Mouse (Mus musculus): ENCODE measurements around the gene Lifr. TPM values are rescaled to one million over a fixed set of nuclear protein-coding genes. Genes with fewer than 3 reads are reported as not detected.

The Lifr gene
- polyA plus RNA-seq, 1 experiment from 2014 or later: 19.8 TPM

GRCm38 (mm10) chr15:7134454-7135052 is 44.1 kb downstream of the Lifr start:
- peak; percentile 77 for DNase-seq (ENCODE audit: low spot score)
- H3K9ac ChIP-seq (replicated peaks; ENCODE audit: low read length): no peak overlapping the region
- H3K4me2 ChIP-seq (ENCODE audit: low read depth, low read length): no peak overlapping the region
- no peaks in the 10 kb centered on the region; the same call in 1 of the 2 replicates for H3K4me1 ChIP-seq (ENCODE audit: control insufficient read depth, insufficient read depth, low read length)
- ATAC-seq (replicated peaks; ENCODE audit: insufficient number of reproducible peaks, low FRiP score, low TSS enrichment, low read depth): no peak
- H3K36me3 ChIP-seq (replicated peaks; ENCODE audit: control insufficient read depth, insufficient read depth, low read depth, low read length): no peaks in the 10 kb centered on the region
- 57% methylated on average over 11 of the region's 11 CpGs for WGBS
- H3K27me3 ChIP-seq (ENCODE audit: control insufficient read depth, insufficient read depth, low read length): no peaks in the 10 kb centered on the region
- H3K27ac ChIP-seq (replicated peaks; ENCODE audit: low read depth, low read length): no peak overlapping the region
- H3K4me3 ChIP-seq (ENCODE audit: low read depth, low read length): no peak overlapping the region
- no peaks in the 10 kb centered on the region for H3K9me3 ChIP-seq (replicated peaks; ENCODE audit: control insufficient read depth, low read length)

DNA sequence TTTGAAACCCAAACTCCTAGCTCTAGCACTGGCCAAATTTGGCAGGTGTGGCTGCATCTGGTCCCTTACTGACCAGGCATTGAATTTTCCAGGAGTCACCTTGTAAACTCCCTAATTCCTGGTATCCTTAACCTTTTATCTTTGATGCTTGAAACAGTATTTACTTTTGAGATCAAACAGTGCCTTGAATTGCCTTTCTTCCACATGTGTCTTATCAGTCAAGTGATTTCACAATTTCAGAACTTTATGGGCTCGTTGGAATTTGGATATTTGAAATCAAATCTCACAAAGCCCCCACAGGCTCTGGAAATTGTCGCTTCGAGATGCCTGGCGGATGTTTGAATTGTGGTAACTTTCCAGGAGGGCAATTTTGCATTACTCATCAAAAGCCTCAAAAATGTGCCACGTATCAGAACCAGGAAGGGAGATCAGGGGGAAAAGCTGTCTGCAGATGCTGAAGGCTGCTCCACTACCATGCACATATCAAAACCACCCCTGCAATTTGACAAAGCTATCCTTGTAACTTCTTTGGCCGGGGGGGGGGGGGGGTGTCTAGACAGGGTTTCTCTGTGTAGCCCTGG is 45.7 kb downstream of the Lifr start:
- Histone ChIP-seq H3K27ac (replicated peaks; ENCODE audit: low read depth, low read length) (no peak overlapping the region), H3K4me1 (ENCODE audit: control insufficient read depth, insufficient read depth, low read length) (no peaks in the 10 kb centered on the region), H3K4me2 (ENCODE audit: low read depth, low read length) (no peak overlapping the region), H3K36me3 (replicated peaks; ENCODE audit: control insufficient read depth, insufficient read depth, low read depth, low read length) (no peaks in the 10 kb centered on the region), H3K9me3 (replicated peaks; ENCODE audit: control insufficient read depth, low read length) (no peaks in the 10 kb centered on the region), H3K9ac (replicated peaks; ENCODE audit: low read length) (no peak overlapping the region), H3K27me3 (ENCODE audit: control insufficient read depth, insufficient read depth, low read length) (no peaks in the 10 kb centered on the region), H3K4me3 (ENCODE audit: low read depth, low read length) (no peak overlapping the region)
- no peak for ATAC-seq (replicated peaks; ENCODE audit: insufficient number of reproducible peaks, low FRiP score, low TSS enrichment, low read depth)
- DNase-seq (ENCODE audit: low spot score): no peak
- 82% methylated on average over 6 of the region's 6 CpGs for WGBS

DNA sequence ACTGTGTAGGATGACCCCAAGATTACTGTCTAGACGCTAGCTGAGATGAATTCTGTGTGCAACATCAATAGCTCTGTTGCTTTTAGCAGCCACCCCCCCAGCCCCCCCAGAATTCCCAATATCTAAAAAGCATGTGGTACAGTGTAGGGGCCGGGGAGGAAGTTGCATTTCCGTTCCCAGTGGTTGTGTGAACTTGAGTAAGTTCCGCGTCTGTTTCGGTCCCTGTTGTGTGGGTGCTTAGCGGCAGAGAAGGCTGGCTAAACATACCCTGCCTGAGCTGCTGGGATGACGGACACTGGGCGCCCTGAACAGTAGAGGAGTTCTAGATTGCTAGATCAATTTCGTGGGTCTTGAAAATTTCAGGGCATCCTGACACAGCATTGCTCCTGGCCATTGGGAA is 46.5 kb downstream of the Lifr start:
- no peaks in the 10 kb centered on the region for H3K4me1 ChIP-seq (ENCODE audit: control insufficient read depth, insufficient read depth, low read length)
- H3K36me3 ChIP-seq (replicated peaks; ENCODE audit: control insufficient read depth, insufficient read depth, low read depth, low read length): no peaks in the 10 kb centered on the region
- no peak overlapping the region for H3K9ac ChIP-seq (replicated peaks; ENCODE audit: low read length)
- DNase-seq (ENCODE audit: low spot score): no peak
- H3K4me2 ChIP-seq (ENCODE audit: low read depth, low read length): no peak overlapping the region
- WGBS: 84% methylated on average over 10 of the region's 10 CpGs
- no peaks in the 10 kb centered on the region for H3K27me3 ChIP-seq (ENCODE audit: control insufficient read depth, insufficient read depth, low read length)
- no peak overlapping the region for H3K4me3 ChIP-seq (ENCODE audit: low read depth, low read length)
- H3K9me3 ChIP-seq (replicated peaks; ENCODE audit: control insufficient read depth, low read length): no peaks in the 10 kb centered on the region
- no peak for ATAC-seq (replicated peaks; ENCODE audit: insufficient number of reproducible peaks, low FRiP score, low TSS enrichment, low read depth)
- no peak overlapping the region for H3K27ac ChIP-seq (replicated peaks; ENCODE audit: low read depth, low read length)

DNA sequence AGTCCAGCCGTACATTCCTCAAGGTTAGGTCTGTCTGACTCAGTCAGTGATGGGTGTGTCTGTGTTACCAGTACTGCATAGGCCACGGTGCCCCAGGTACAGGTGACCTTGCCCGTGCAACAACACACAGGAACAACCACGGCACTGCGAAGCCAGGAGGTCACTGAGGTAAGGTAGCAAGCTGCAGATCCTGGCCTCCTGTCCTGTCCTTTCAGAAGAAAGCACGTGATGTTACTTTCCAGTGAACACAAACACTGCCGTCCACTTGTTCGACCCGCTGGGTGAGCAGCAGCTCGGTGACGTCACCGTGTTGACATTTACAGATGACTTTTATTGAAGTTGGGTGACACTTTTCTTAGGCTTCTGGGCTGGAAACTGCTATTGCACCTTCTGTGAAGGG is 47.2 kb downstream of the Lifr start:
- Histone ChIP-seq H3K4me2 (ENCODE audit: low read depth, low read length) (no peak overlapping the region), H3K27me3 (ENCODE audit: control insufficient read depth, insufficient read depth, low read length) (no peaks in the 10 kb centered on the region), H3K4me1 (ENCODE audit: control insufficient read depth, insufficient read depth, low read length) (no peaks in the 10 kb centered on the region), H3K36me3 (replicated peaks; ENCODE audit: control insufficient read depth, insufficient read depth, low read depth, low read length) (no peaks in the 10 kb centered on the region), H3K9me3 (replicated peaks; ENCODE audit: control insufficient read depth, low read length) (no peaks in the 10 kb centered on the region), H3K9ac (replicated peaks; ENCODE audit: low read length) (no peak overlapping the region), H3K27ac (replicated peaks; ENCODE audit: low read depth, low read length) (no peak overlapping the region), H3K4me3 (ENCODE audit: low read depth, low read length) (no peak overlapping the region)
- ATAC-seq (replicated peaks; ENCODE audit: insufficient number of reproducible peaks, low FRiP score, low TSS enrichment, low read depth): no peak
- no peak for DNase-seq (ENCODE audit: low spot score)
- WGBS: 86% methylated on average over 12 of the region's 12 CpGs

- H3K27me3 ChIP-seq (ENCODE audit: control insufficient read depth, insufficient read depth, low read length): no peaks in the 10 kb centered on the region
- no peaks in the 10 kb centered on the region for H3K4me1 ChIP-seq (ENCODE audit: control insufficient read depth, insufficient read depth, low read length)
- H3K4me2 ChIP-seq (ENCODE audit: low read depth, low read length): no peak overlapping the region
- no peaks in the 10 kb centered on the region for H3K9me3 ChIP-seq (replicated peaks; ENCODE audit: control insufficient read depth, low read length)
- 93% methylated on average over 14 of the region's 14 CpGs for WGBS
- no peak; the same call in 1 of the 2 replicates for ATAC-seq (replicated peaks; ENCODE audit: insufficient number of reproducible peaks, low FRiP score, low TSS enrichment, low read depth)
- no peak overlapping the region for H3K4me3 ChIP-seq (ENCODE audit: low read depth, low read length)
- H3K27ac ChIP-seq (replicated peaks; ENCODE audit: low read depth, low read length): no peak overlapping the region
- no peak overlapping the region for H3K9ac ChIP-seq (replicated peaks; ENCODE audit: low read length)
- DNase-seq (ENCODE audit: low spot score): no peak
- H3K36me3 ChIP-seq (replicated peaks; ENCODE audit: control insufficient read depth, insufficient read depth, low read depth, low read length): no peaks in the 10 kb centered on the region
These were observed 48.1 kb downstream of the Lifr start for GRCm38 (mm10) chr15:7138471-7138870.

- Histone ChIP-seq H3K4me3 (ENCODE audit: low read depth, low read length) (no peak overlapping the region), H3K9ac (replicated peaks; ENCODE audit: low read length) (no peak overlapping the region), H3K4me2 (ENCODE audit: low read depth, low read length) (no peak overlapping the region), H3K36me3 (replicated peaks; ENCODE audit: control insufficient read depth, insufficient read depth, low read depth, low read length) (no peaks in the 10 kb centered on the region), H3K9me3 (replicated peaks; ENCODE audit: control insufficient read depth, low read length) (no peaks in the 10 kb centered on the region), H3K27me3 (ENCODE audit: control insufficient read depth, insufficient read depth, low read length) (no peaks in the 10 kb centered on the region), H3K4me1 (ENCODE audit: control insufficient read depth, insufficient read depth, low read length) (no peaks in the 10 kb centered on the region; the same call in 1 of the 2 replicates), H3K27ac (replicated peaks; ENCODE audit: low read depth, low read length) (no peak overlapping the region)
- WGBS: 86% methylated on average over 7 of the region's 7 CpGs
- DNase-seq (ENCODE audit: low spot score): no peak
- no peak for ATAC-seq (replicated peaks; ENCODE audit: insufficient number of reproducible peaks, low FRiP score, low TSS enrichment, low read depth)
These were observed 49.9 kb downstream of the Lifr start for GRCm38 (mm10) chr15:7140322-7140721.

DNA sequence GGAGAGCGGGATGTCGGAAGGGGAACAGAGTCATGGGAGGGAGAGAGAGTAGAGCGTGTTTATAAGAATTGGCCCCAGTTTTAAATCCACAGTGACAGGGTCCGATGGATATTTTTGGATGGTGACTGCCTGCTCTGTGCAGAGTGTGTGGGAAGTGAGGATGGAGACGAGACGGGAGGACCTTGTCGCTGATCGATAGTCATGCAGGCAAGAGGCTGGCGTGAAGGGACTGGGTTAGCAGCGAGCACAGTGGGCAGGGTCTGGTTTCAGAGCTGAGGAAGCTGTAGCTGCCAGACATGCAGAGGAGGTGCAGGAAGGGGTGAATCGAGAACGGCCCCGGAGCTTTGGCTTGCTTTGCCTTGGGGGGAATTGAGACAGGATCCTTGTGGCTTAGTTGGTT is 50.8 kb downstream of the Lifr start:
- H3K4me3 ChIP-seq (ENCODE audit: low read depth, low read length): no peak overlapping the region
- H3K4me1 ChIP-seq (ENCODE audit: control insufficient read depth, insufficient read depth, low read length): no peaks in the 10 kb centered on the region; the same call in 1 of the 2 replicates
- no peak for DNase-seq (ENCODE audit: low spot score)
- no peaks in the 10 kb centered on the region for H3K27me3 ChIP-seq (ENCODE audit: control insufficient read depth, insufficient read depth, low read length)
- H3K4me2 ChIP-seq (ENCODE audit: low read depth, low read length): no peak overlapping the region
- H3K36me3 ChIP-seq (replicated peaks; ENCODE audit: control insufficient read depth, insufficient read depth, low read depth, low read length): no peaks in the 10 kb centered on the region
- no peaks in the 10 kb centered on the region for H3K9me3 ChIP-seq (replicated peaks; ENCODE audit: control insufficient read depth, low read length)
- 82% methylated on average over 13 of the region's 13 CpGs for WGBS
- H3K9ac ChIP-seq (replicated peaks; ENCODE audit: low read length): no peak overlapping the region
- no peak overlapping the region for H3K27ac ChIP-seq (replicated peaks; ENCODE audit: low read depth, low read length)
- no peak for ATAC-seq (replicated peaks; ENCODE audit: insufficient number of reproducible peaks, low FRiP score, low TSS enrichment, low read depth)

GRCm38 (mm10) chr15:7143689-7144170 is 53.3 kb downstream of the Lifr start:
- Histone ChIP-seq H3K27ac (replicated peaks; ENCODE audit: low read depth, low read length) (no peak overlapping the region), H3K36me3 (replicated peaks; ENCODE audit: control insufficient read depth, insufficient read depth, low read depth, low read length) (no peaks in the 10 kb centered on the region), H3K4me3 (ENCODE audit: low read depth, low read length) (no peak overlapping the region), H3K27me3 (ENCODE audit: control insufficient read depth, insufficient read depth, low read length) (no peaks in the 10 kb centered on the region), H3K9me3 (replicated peaks; ENCODE audit: control insufficient read depth, low read length) (no peaks in the 10 kb centered on the region), H3K4me2 (ENCODE audit: low read depth, low read length) (no peak overlapping the region), H3K9ac (replicated peaks; ENCODE audit: low read length) (no peak overlapping the region), H3K4me1 (ENCODE audit: control insufficient read depth, insufficient read depth, low read length) (no peaks in the 10 kb centered on the region; the same call in 1 of the 2 replicates)
- 62% methylated on average over 15 of the region's 15 CpGs for WGBS
- DNase-seq (ENCODE audit: low spot score): no peak
- ATAC-seq (replicated peaks; ENCODE audit: insufficient number of reproducible peaks, low FRiP score, low TSS enrichment, low read depth): no peak

Data from embryonic facial prominence, embryonic 11.5 days (tissue).